Mouse (Mus musculus) myocyte (in vitro differentiated cells): ENCODE results near the gene Iqcf1.

Source experiments
- CEBPB ChIP-seq: IDR thresholded peaks from 2 replicates; pipeline ENCODE4 v1.6.1; 2011; ENCODE audit warnings: mild to moderate bottlenecking, moderate library complexity; ENCODE audit not compliant: poor library complexity, insufficient read depth, severe bottlenecking
- E2F4 ChIP-seq: IDR thresholded peaks from one replicate; pipeline ENCODE4 v1.6.1; 2011; ENCODE audit warnings: mild to moderate bottlenecking, control low read depth, moderate library complexity; ENCODE audit not compliant: insufficient read depth
- MAX ChIP-seq: IDR thresholded peaks from one replicate; pipeline ENCODE4 v1.6.1; 2011; ENCODE audit warnings: low read depth, mild to moderate bottlenecking, control low read depth
- MYOD1 ChIP-seq, 3 experiments: IDR thresholded peaks; one replicate each; pipeline ENCODE4 v1.6.1; 2011; ENCODE audit warnings: control low read depth in 2 of 3, low read depth in 2 of 3, mild to moderate bottlenecking in 2 of 3, moderate library complexity in 1 of 3; ENCODE audit not compliant: insufficient read length in 2 of 3, control insufficient read depth in 1 of 3
- POLR2A ChIP-seq: IDR thresholded peaks from one replicate; pipeline ENCODE4 v1.6.1; 2011; ENCODE audit warnings: low read depth, mild to moderate bottlenecking, control low read depth, moderate library complexity; ENCODE audit not compliant: insufficient read length
- POLR2AphosphoS2 ChIP-seq: IDR thresholded peaks from one replicate; pipeline ENCODE4 v1.6.1; 2011; ENCODE audit warnings: low read depth, control low read depth; ENCODE audit not compliant: insufficient read length
- REST ChIP-seq: IDR thresholded peaks from one replicate; pipeline ENCODE4 v1.6.1; 2011; ENCODE audit warnings: mild to moderate bottlenecking, control low read depth, moderate library complexity; ENCODE audit not compliant: insufficient read depth, insufficient read length
- SRF ChIP-seq: IDR thresholded peaks from one replicate; pipeline ENCODE4 v1.6.1; 2011; ENCODE audit warnings: low read depth; ENCODE audit not compliant: control insufficient read depth, insufficient read length
- TCF12 ChIP-seq: IDR thresholded peaks from one replicate; pipeline ENCODE4 v1.6.1; 2011; ENCODE audit warnings: mild to moderate bottlenecking, control low read depth; ENCODE audit not compliant: poor library complexity, insufficient read depth, severe bottlenecking
- TCF3 ChIP-seq: IDR thresholded peaks from one replicate; pipeline ENCODE4 v1.6.1; 2011; ENCODE audit warnings: low read depth, control low read depth; ENCODE audit not compliant: insufficient read length
- USF1 ChIP-seq: IDR thresholded peaks from one replicate; pipeline ENCODE4 v1.6.1; 2011; ENCODE audit warnings: low read depth, mild to moderate bottlenecking, control low read depth, moderate library complexity

DNA sequence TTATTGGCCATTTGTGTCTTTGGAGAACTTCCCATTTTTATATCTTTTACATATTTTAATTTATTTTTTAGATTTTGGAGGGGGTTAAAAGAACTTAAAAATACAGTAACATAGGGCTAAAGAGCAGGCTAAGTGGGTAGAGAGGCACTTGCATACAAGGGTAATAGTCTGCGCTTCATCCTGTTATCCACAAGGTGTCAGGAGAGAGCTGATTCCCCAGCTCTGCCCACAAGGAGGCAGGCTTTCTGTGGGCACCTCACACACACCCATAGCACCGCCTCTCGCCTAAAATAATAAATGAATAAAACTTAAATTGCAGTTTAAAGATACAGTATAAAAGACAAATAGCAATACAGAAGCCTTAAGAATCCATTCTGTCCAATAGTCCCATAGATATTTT lies 32.1 kb downstream of the Iqcf1 start:
- TF ChIP-seq POLR2A (no peak), E2F4 (no peak), USF1 (no peak), TCF12 (no peak), SRF (no peak), CEBPB (no peak), MAX (no peak), TCF3 (no peak), POLR2AphosphoS2 (no peak), MYOD1 (IDR thresholded peaks at IDR 0.05; ENCODE audit: control insufficient read depth in 1 of 3, insufficient read length in 2 of 3, low read depth in 2 of 3) (no peak), REST (no peak)
